ENCODE assay signal across 8 mouse cellular contexts in the genomic region with DNA sequence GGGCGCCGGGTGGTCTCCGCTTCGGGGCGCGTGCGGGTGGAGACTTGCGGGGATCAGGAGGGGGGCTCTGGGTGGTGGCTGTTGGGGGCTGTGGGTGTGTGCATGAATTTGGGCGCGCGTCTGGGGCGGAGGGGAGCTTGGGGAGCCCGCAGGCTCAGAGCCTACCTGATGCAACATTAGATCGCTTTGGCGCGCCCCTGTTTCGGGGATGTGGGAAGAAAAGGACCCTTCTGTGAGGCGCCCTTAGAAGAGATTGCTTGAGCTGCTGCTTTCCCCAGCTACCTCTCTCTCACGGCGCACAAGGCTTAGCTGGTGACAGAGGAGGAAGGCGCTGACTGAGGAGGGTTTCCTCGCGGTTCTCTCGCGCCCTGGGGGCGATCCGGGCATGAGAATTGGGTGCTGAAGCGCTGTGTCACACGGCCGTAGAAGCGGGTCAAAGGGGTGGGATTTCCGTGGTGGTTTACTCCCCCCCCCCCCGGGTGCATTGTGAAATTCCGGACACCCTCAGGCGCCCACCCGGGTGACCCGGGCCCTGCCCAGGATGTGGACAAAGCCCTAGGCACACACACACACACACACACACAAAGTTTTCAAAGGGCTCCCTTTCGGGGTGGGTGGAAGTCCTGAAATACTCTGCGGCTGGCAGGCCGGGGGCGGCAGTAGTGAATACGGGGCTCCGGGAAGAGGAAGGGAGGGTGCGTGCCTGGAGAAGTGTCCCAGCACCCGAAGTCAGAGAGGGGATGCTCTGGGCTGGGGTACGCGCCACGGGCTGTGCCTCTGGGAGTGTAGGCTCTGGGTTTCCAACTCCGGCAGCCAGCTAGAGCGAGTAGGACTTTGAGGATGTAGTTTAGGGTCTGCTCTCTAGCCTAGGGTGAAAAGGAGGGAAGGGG. TPM values are rescaled to one million over a fixed set of nuclear protein-coding genes. Genes with fewer than 3 reads are reported as not detected.
DNase-seq lines count a peak whose midpoint lies in the region; ATAC-seq and TF ChIP-seq lines count a peak whose summit lies in the region.

No protein-coding gene starts in this region.

- H3K4me3 ChIP-seq in E14TG2a.4 (replicated peaks; ENCODE audit: low read length), result peak overlapping the region; percentile 96
- peak overlapping the region; percentile 69 for H3K4me3 ChIP-seq in embryonic facial prominence, embryonic 15.5 days (replicated peaks)
- H3K4me3 ChIP-seq in left cerebral cortex, adult 2 months, result peak overlapping the region; percentile 87

- H3K9me3 ChIP-seq in E14TG2a.4 (ENCODE audit: low read length), result no peaks in the 10 kb centered on the region
- H3K9me3 ChIP-seq in embryonic facial prominence, embryonic 15.5 days (replicated peaks), result no peaks in the 10 kb centered on the region

- intact Hi-C loops in heart, postnatal 14 days (cut with DNase I), result loop anchor here (1.0 to 5.0 kb wide), 5 partner anchors 43 to 173 kb away; partner anchors contain the start of gene Ccng2
- intact Hi-C loops in left cerebral cortex, adult 2 months (cut with DNase I), result loop anchor here (2.0 to 5.0 kb wide), 4 partner anchors 33 to 173 kb away; partner anchors contain the start of gene Ccng2

- peak overlapping the region; percentile 95 for H3K27ac ChIP-seq in embryonic facial prominence, embryonic 15.5 days (replicated peaks)
- peak overlapping the region; percentile 98 for H3K27ac ChIP-seq in left cerebral cortex, adult 2 months

- peaks cover 20% of the 10 kb centered on the region for H3K36me3 ChIP-seq in E14TG2a.4 (ENCODE audit: insufficient read depth, low read length)
- H3K36me3 ChIP-seq in embryonic facial prominence, embryonic 15.5 days, result no peaks in the 10 kb centered on the region

- under 1% methylated on average over 47 of the region's 50 CpGs for WGBS in embryonic facial prominence, embryonic 15.5 days

- H3K9ac ChIP-seq in embryonic facial prominence, embryonic 15.5 days, result peak overlapping the region; percentile 77

- peak overlapping the region; percentile 84 for H3K4me2 ChIP-seq in embryonic facial prominence, embryonic 15.5 days (replicated peaks)

- peak; percentile 31 to 44 for DNase-seq in adrenal gland, adult 18-20 months (ENCODE audit: low spot score in 2 of 2)
- DNase-seq in heart, postnatal 14 days, result peak; percentile 45 to 47
- peak; percentile 53 to 55 for DNase-seq in left cerebral cortex, adult 2 months (ENCODE audit: extremely low spot score in 1 of 2, low spot score in 2 of 2)
- DNase-seq in lung, postnatal 4 days, result peak; percentile 61 to 74
- DNase-seq in right cerebral cortex, postnatal 25 days, result peak; percentile 63

- peaks cover 64% of the 10 kb centered on the region for H3K4me1 ChIP-seq in E14TG2a.4 (replicated peaks; ENCODE audit: low read depth, low read length)
- peaks cover 55% of the 10 kb centered on the region for H3K4me1 ChIP-seq in embryonic facial prominence, embryonic 15.5 days

- ATAC-seq in embryonic facial prominence, embryonic 15.5 days (ENCODE audit: insufficient number of reproducible peaks, low FRiP score, low TSS enrichment, low read depth), result peak; percentile 45
- no peak for ATAC-seq in inflammation-experienced regulatory T-cells, adult 6 months

- no peak for TF ChIP-seq CTCF in E14TG2a.4 (conservative IDR thresholded peaks at IDR 0.05; ENCODE audit: low read length)
- TF ChIP-seq CTCF in left cerebral cortex, adult 2 months (IDR thresholded peaks at IDR 0.05), result no peak

- peaks cover 17% of the 10 kb centered on the region for H3K27me3 ChIP-seq in E14TG2a.4 (ENCODE audit: insufficient read depth, low read length)
- H3K27me3 ChIP-seq in embryonic facial prominence, embryonic 15.5 days, result no peaks in the 10 kb centered on the region

RNA-seq across cellular contexts. Expression of gene Sept11, which starts 0.6 kb away (rescaled TPM):
- total RNA-seq in adrenal gland, adult 18-20 months (2021), result 10 to 100 TPM; 31.9 to 41.2 TPM
- 195 and 200 TPM in 2 replicates for polyA plus RNA-seq in embryonic facial prominence, embryonic 15.5 days (2015; fragmentation: Nextera tagmentation; extraction: Ambion mirVana)
- 10 to 100 TPM; 48.7 to 54.9 TPM for total RNA-seq in heart, postnatal 14 days (2021)
- total RNA-seq in left cerebral cortex, adult 2 months (2021), result 100 to 1,000 TPM; 197 to 203 TPM
- polyA plus RNA-seq in inflammation-experienced regulatory T-cells, adult 6 months (2017; shearing (Covaris generic)), result 10 to 100 TPM; 28.0 to 72.7 (median 29.9) TPM

RNA-seq across cellular contexts. Expression of gene Sowahb, which starts 49.1 kb away (rescaled TPM):
- total RNA-seq in adrenal gland, adult 18-20 months (2021), result under 1 TPM; 0.06 to 0.13 TPM
- 0.46 and 0.68 TPM in 2 replicates for polyA plus RNA-seq in embryonic facial prominence, embryonic 15.5 days (2015; fragmentation: Nextera tagmentation; extraction: Ambion mirVana)
- total RNA-seq in heart, postnatal 14 days (2021), result not detected
- 10 to 100 TPM; 24.2 to 26.4 TPM for total RNA-seq in left cerebral cortex, adult 2 months (2021)
- not detected for polyA plus RNA-seq in inflammation-experienced regulatory T-cells, adult 6 months (2017; shearing (Covaris generic))

Comparison
In these comparisons a context has a peak if more than half of its experiments do, and no peak if none do; other contexts are left out.
1. RNA of gene Sowahb, which starts 49.1 kb away (total RNA-seq): 24.2 to 26.4 TPM in left cerebral cortex, adult 2 months; 0.06 to 0.13 TPM in adrenal gland, adult 18-20 months and not detected in heart, postnatal 14 days; every median in the first group is over 10 times any median in the second.
2. Peak in every context shown above with its lines, with median percentiles within 50 percentile points of each other: H3K4me3 ChIP-seq and DNase-seq.